Mouse (Mus musculus): ENCODE measurements at regions not wholly inside any gene's neighbourhood (a gene's known extent, or its start where the extent isn't known, plus 50 kb on each side); places are given as distances from the start of the nearest gene placed in this dataset.

DNA sequence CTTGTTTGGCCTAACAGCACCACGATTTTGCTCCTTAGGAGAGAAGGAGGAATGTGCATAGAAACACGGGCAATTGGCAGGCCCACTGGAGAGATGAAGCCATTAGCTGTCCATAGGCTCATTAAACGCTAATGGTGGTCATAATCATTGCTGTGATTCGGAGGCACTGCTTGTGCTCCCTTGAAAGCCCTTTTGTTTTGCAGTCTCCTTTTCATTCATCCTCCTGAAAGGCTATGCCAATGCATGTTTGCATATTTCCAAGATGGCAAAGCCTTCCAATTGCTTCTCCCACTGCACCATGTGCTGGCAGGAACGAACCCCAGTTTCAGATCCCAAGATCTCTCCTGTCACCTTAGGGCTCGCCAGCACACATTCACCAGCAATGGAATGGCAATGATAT is 322.9 kb upstream of the Adgrl2 start:
- Histone ChIP-seq H3K9me3 (no peaks in the 10 kb centered on the region), H3K4me1 (replicated peaks) (no peaks in the 10 kb centered on the region), H3K4me3 (replicated peaks) (no peak overlapping the region), H3K9ac (no peak overlapping the region), H3K27me3 (replicated peaks) (no peaks in the 10 kb centered on the region), H3K4me2 (replicated peaks) (no peak overlapping the region), H3K36me3 (no peaks in the 10 kb centered on the region), H3K27ac (no peak overlapping the region)
- WGBS = 83% methylated on average over 6 of the region's 6 CpGs
- ATAC-seq = no peak

DNA sequence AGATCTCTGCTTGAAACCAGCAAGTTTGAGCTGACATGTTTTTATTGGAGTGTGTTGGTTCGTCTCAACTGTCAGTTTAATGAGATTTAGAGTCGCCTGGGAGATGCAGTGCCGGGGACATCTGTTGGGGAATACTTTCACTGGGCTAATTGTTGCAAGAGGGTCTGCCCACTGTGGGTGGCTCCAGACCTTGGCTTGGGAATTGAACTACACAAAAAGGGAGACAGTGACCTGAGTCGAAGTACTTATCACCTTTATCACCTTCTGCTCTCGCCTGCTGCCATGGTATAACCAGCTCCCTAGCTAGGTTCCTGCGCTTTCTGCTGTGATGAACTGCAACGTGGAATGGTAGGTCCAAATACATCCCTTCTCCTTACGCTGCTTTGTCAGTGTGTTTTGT is 321.2 kb upstream of the Adgrl2 start:
- H3K27ac ChIP-seq = no peak overlapping the region
- no peaks in the 10 kb centered on the region for H3K27me3 ChIP-seq (replicated peaks)
- no peak for ATAC-seq
- no peaks in the 10 kb centered on the region for H3K4me1 ChIP-seq (replicated peaks)
- H3K9ac ChIP-seq = no peak overlapping the region
- no peak overlapping the region for H3K4me2 ChIP-seq (replicated peaks)
- WGBS = 81% methylated on average over 8 of the region's 8 CpGs
- H3K36me3 ChIP-seq = no peaks in the 10 kb centered on the region
- no peaks in the 10 kb centered on the region for H3K9me3 ChIP-seq
- H3K4me3 ChIP-seq (replicated peaks) = no peak overlapping the region

DNA sequence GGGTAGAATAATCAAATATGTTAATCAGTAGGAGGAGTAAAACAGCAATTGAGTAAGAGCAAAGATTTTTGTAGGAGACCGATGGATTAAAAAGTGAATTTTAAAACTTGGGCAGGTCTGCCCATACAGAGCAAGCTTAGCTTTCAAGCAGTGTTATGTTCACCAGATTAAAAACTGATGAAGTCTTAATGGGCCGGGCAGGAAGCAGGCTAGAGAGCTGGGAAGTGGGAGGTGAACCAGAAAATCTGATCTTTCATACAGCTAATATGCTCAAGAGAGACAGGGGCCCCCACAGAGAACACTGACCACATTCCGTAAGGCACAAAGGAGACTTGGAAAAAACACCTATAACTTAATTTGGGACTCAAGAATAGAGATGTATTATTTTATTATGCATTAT is 316.4 kb upstream of the Adgrl2 start:
- ATAC-seq = no peak
- no peaks in the 10 kb centered on the region for H3K27me3 ChIP-seq (replicated peaks)
- 83% methylated on average over 3 of the region's 3 CpGs for WGBS
- H3K4me1 ChIP-seq (replicated peaks) = peaks cover 4% of the 10 kb centered on the region; the same call in 1 of the 2 replicates
- no peak overlapping the region for H3K9ac ChIP-seq
- H3K9me3 ChIP-seq = no peaks in the 10 kb centered on the region
- no peak overlapping the region for H3K4me3 ChIP-seq (replicated peaks)
- H3K36me3 ChIP-seq = no peaks in the 10 kb centered on the region
- H3K4me2 ChIP-seq (replicated peaks) = no peak overlapping the region
- no peak overlapping the region for H3K27ac ChIP-seq

DNA sequence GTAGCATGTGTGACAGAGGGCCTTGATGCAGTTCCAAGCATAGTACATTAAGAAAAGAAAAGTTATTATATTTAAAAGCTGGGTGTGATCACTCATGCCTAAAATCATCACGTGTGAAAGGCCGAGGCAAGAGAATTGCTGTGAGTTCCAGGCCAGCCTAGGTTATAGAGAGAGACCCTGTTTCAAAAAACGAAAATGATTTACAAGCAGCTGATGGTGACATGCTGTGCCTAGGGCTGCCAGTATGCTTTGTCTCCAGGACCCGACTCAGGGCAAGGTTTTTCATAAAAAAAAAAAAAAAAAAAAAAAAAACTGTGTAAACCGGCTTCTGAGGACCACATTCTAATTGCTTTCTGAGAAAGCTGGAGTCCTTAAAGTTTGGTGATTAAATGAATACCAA is 315.9 kb upstream of the Adgrl2 start:
- Histone ChIP-seq H3K4me2 (replicated peaks) (no peak overlapping the region), H3K27me3 (replicated peaks) (no peaks in the 10 kb centered on the region), H3K9ac (no peak overlapping the region), H3K9me3 (no peaks in the 10 kb centered on the region), H3K4me3 (replicated peaks) (no peak overlapping the region), H3K4me1 (replicated peaks) (peaks cover 4% of the 10 kb centered on the region; the same call in 1 of the 2 replicates), H3K36me3 (no peaks in the 10 kb centered on the region), H3K27ac (no peak overlapping the region)
- ATAC-seq = no peak
- 60% methylated on average over 5 of the region's 5 CpGs for WGBS

DNA sequence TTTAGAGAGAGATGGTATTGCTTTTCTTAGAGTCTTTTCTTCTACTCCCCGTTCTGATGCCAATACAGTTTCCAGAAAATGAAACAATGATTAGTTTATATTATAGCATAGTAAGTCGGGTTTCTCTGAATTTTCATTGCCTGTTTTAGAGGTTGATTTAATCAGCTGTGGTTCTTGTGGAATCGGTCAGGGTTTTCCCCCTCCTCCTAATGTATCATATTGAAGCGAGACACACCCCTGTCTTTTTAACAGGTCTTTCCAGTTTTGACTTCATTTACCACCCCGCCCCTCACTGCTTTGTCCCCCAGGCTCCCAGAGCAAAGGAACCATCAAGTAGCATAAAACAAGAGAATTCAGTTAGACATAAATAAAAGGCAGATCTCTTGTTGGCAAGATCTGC is 315.1 kb upstream of the Adgrl2 start:
- ATAC-seq = no peak; the same call in 1 of the 2 replicates
- Histone ChIP-seq H3K9ac (no peak overlapping the region), H3K36me3 (no peaks in the 10 kb centered on the region), H3K4me3 (replicated peaks) (no peak overlapping the region), H3K27ac (no peak overlapping the region), H3K27me3 (replicated peaks) (no peaks in the 10 kb centered on the region), H3K4me2 (replicated peaks) (peak overlapping the region; percentile 30; the same call in 1 of the 2 replicates), H3K9me3 (no peaks in the 10 kb centered on the region), H3K4me1 (replicated peaks) (peaks cover 4% of the 10 kb centered on the region; the same call in 1 of the 2 replicates)
- 29% methylated on average over 5 of the region's 5 CpGs for WGBS

DNA sequence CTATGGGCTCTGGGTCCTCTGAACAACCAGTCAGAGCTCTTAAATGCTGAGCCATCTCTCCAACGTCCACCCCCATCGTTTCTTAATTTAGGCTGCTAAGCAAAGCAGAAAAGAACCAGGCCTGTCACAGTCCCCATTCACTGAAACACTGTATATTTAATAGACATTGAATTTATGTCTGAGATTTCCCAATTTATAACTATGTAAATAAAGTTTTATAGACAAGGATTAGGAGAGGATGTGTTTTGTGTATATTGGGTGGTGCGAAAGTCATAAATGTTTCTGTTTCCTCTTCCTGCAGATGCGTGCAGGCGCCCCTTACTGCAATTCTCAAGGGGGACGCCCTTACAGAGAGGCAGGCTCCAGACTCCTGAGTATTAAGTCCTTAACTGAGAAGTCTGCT is 314.7 kb upstream of the Adgrl2 start:
- ATAC-seq = peak; percentile 87
- Histone ChIP-seq H3K4me2 (replicated peaks) (peak overlapping the region; percentile 30; the same call in 1 of the 2 replicates), H3K9me3 (no peaks in the 10 kb centered on the region)

DNA sequence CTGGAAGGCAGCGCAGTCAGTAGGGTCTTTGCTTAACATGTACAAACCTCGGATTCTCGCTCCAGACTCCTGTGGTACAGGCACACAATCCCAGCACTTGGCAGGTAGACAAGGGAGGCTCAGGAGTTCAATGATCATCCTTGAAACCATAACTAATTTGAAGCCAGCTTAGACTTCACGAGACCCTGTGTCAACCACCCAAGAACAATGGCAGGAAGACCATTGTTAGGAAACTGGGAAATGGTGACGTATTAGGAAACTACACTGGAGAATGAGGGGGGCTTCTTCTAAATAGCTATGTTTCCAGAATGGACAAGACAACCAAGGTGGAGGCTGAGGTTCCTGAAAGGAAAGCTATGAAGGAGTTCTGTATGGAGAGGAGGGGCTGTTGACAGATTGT is 313.1 kb upstream of the Adgrl2 start:
- WGBS = 92% methylated on average over 5 of the region's 5 CpGs
- no peak for ATAC-seq

More for the DNA sequence above, 314.7 kb upstream of the Adgrl2 start:
- Histone ChIP-seq H3K36me3 (no peaks in the 10 kb centered on the region), H3K9ac (no peak overlapping the region), H3K4me3 (replicated peaks) (no peak overlapping the region), H3K27ac (no peak overlapping the region), H3K27me3 (replicated peaks) (no peaks in the 10 kb centered on the region), H3K4me1 (replicated peaks) (peaks cover 4% of the 10 kb centered on the region; the same call in 1 of the 2 replicates)
- 7% methylated on average over 6 of the region's 6 CpGs for WGBS

DNA sequence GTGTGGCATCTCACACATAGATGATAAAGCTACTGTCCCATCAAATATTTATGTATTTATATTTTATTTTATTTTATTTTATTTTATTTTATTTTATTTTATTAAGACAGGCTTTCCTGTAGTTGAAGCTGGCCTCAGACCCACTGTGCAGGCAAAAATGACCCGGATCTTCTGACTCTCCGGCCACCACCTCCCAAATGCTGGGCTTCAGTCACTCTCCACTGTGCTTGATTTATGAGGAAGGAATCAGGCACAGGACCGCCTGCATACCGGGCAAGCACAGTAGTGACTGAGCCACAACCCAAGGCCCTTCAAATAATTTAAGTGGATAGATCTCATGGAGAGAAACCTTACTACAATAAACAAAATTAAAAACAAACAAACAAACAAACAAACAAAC is 309.6 kb upstream of the Adgrl2 start:
- no peak overlapping the region for H3K27ac ChIP-seq
- H3K9ac ChIP-seq = no peak overlapping the region
- H3K4me3 ChIP-seq (replicated peaks) = no peak overlapping the region
- H3K36me3 ChIP-seq = no peaks in the 10 kb centered on the region
- no peak for ATAC-seq
- no peak overlapping the region for H3K4me2 ChIP-seq (replicated peaks)
- no peaks in the 10 kb centered on the region for H3K9me3 ChIP-seq
- no peaks in the 10 kb centered on the region for H3K27me3 ChIP-seq (replicated peaks)
- H3K4me1 ChIP-seq (replicated peaks) = no peaks in the 10 kb centered on the region
- 57% methylated on average over 4 of the region's 4 CpGs for WGBS

More for the DNA sequence above, 313.1 kb upstream of the Adgrl2 start:
- no peaks in the 10 kb centered on the region for H3K9me3 ChIP-seq
- H3K9ac ChIP-seq = no peak overlapping the region
- peaks cover 4% of the 10 kb centered on the region; the same call in 1 of the 2 replicates for H3K4me1 ChIP-seq (replicated peaks)
- H3K27ac ChIP-seq = no peak overlapping the region
- no peak overlapping the region for H3K4me3 ChIP-seq (replicated peaks)
- H3K36me3 ChIP-seq = no peaks in the 10 kb centered on the region
- H3K4me2 ChIP-seq (replicated peaks) = no peak overlapping the region
- H3K27me3 ChIP-seq (replicated peaks) = no peaks in the 10 kb centered on the region

DNA sequence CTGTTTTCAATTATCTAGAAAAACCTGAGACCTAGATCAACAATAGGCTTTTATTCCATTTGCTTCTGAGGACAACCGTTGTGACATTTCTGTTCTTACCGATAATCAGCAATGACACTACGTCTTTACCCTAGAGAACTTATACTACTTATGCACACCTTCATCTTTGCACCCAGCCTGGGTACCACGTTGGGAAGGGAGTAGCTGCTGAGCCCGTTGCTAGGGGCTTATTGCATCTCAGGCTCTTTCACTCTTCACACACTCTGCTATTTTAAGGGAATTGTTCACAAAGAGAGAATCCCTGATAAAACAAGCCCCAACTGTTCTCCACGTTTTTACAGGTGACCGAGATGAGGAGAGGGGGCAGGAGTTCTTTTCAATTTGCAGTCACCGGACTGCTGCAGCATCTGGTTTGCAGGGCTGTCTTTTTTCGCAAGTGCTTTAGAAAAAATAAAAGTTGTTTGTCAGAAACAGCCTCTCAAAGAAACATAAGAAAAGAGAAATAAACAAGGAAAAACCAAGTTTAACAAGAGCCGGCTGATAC is 306.1 kb upstream of the Adgrl2 start:
- H3K9me3 ChIP-seq = no peaks in the 10 kb centered on the region
- no peak overlapping the region for H3K4me3 ChIP-seq (replicated peaks)
- no peak overlapping the region for H3K27ac ChIP-seq
- H3K36me3 ChIP-seq = no peaks in the 10 kb centered on the region
- no peak overlapping the region for H3K4me2 ChIP-seq (replicated peaks)
- H3K27me3 ChIP-seq (replicated peaks) = no peaks in the 10 kb centered on the region
- WGBS = 81% methylated on average over 10 of the region's 10 CpGs
- no peak for ATAC-seq
- H3K4me1 ChIP-seq (replicated peaks) = no peaks in the 10 kb centered on the region
- H3K9ac ChIP-seq = no peak overlapping the region

DNA sequence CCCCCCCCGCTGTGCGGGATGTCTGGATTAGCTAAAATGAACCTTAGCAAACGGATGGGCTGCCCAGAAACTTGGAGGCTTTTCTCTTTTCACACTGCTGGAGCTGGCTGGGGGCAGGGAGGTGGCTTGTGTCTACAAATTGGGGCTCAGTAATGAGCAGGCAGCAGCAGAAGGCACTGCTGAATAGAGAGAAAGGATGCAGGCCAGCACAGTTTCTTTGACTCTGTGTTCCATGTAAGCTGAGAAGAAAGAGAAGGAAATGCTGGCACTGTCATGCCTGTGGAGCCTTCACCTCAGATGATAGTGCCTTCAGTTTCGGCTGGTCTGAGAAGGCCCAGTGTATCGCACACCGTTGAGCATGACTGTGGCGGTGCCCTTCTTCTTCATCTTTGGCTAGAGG is 305.6 kb upstream of the Adgrl2 start:
- WGBS = 72% methylated on average over 6 of the region's 7 CpGs
- no peak overlapping the region for H3K9ac ChIP-seq
- H3K27me3 ChIP-seq (replicated peaks) = no peaks in the 10 kb centered on the region
- H3K9me3 ChIP-seq = no peaks in the 10 kb centered on the region
- H3K36me3 ChIP-seq = no peaks in the 10 kb centered on the region
- H3K4me1 ChIP-seq (replicated peaks) = no peaks in the 10 kb centered on the region
- no peak overlapping the region for H3K4me3 ChIP-seq (replicated peaks)
- H3K4me2 ChIP-seq (replicated peaks) = no peak overlapping the region
- no peak for ATAC-seq
- no peak overlapping the region for H3K27ac ChIP-seq

DNA sequence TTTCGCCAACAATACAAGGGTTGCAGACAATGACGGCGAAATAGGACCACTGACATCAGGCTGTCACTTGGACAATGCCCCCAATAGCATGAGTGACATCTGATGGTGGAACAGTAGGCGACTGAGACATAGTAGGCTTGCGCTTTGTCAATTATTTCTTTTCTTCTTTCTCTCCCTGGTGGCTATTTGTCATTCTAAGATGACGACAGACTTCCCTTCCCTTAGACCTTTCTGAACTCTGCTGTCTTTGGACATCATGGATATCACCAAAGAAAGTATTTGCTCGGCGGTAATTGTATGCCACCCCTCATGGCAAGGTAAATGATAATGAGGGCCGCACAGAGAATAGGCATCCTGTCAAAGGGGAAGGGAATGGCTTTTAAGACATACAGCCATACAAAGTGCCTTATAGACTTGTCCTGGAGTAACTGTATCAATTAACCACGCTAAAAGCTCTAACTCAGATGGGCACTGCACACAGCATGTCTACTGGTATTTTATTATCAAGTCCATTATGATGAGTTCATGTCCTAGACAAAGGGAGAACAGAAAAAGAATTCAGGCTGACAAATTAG is 305.0 kb upstream of the Adgrl2 start:
- no peak overlapping the region for H3K9ac ChIP-seq
- no peak overlapping the region for H3K4me2 ChIP-seq (replicated peaks)
- H3K36me3 ChIP-seq = no peaks in the 10 kb centered on the region
- H3K27me3 ChIP-seq (replicated peaks) = no peaks in the 10 kb centered on the region
- H3K4me1 ChIP-seq (replicated peaks) = no peaks in the 10 kb centered on the region
- 87% methylated on average over 10 of the region's 10 CpGs for whole genome bisulfite sequencing
- H3K9me3 ChIP-seq = no peaks in the 10 kb centered on the region
- H3K27ac ChIP-seq = no peak overlapping the region
- ATAC-seq = no peak
- H3K4me3 ChIP-seq (replicated peaks) = no peak overlapping the region

DNA sequence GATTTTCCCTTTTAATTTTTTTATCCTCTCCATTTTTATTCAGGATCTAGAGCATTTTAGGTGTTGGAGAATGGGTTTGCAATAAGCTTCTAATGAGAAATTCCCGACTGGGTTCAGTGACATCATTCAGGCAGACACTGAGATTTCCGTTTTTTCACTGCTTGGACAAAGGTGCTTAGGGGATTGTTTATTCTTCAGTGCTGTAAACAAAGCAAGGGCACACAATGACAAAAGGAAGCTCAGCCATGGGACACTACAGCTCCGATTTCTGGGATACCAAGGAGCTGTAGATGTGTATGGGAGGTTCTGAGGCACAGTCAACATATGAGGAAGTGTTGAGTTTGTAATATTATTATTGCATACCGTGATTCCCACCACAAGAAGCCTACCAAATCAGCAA is 304.1 kb upstream of the Adgrl2 start:
- Histone ChIP-seq H3K4me3 (replicated peaks) (no peak overlapping the region), H3K27ac (no peak overlapping the region), H3K4me1 (replicated peaks) (no peaks in the 10 kb centered on the region), H3K4me2 (replicated peaks) (no peak overlapping the region), H3K27me3 (replicated peaks) (no peaks in the 10 kb centered on the region), H3K36me3 (no peaks in the 10 kb centered on the region), H3K9ac (no peak overlapping the region), H3K9me3 (no peaks in the 10 kb centered on the region)
- ATAC-seq = no peak
- 59% methylated on average over 4 of the region's 4 CpGs for WGBS

DNA sequence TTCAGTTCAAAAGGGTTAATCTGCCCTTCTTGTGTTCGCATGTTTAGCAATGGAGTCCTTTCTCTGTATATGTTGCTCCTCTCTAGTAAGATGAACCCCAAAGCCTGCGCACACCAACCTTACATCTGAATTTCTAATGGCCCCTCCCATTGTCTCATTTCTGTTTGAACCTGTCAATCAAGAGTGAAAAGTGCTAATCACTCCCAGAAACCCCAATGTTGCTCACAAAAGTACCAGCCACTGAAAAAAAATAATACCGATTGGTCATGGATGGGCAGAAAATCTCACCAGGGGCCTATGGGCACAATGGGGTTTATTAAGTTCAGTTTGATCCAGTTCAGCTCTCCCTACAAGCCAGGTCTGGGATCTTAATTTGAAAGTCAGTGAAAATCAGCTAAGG is 302.1 kb upstream of the Adgrl2 start:
- H3K9me3 ChIP-seq = no peaks in the 10 kb centered on the region
- H3K27ac ChIP-seq = no peak overlapping the region
- H3K27me3 ChIP-seq (replicated peaks) = no peaks in the 10 kb centered on the region
- no peak for ATAC-seq
- no peak overlapping the region for H3K4me2 ChIP-seq (replicated peaks)
- no peak overlapping the region for H3K9ac ChIP-seq
- no peaks in the 10 kb centered on the region for H3K4me1 ChIP-seq (replicated peaks)
- WGBS = 97% methylated on average over 3 of the region's 3 CpGs
- no peaks in the 10 kb centered on the region for H3K36me3 ChIP-seq
- H3K4me3 ChIP-seq (replicated peaks) = no peak overlapping the region

Measured in intestine, embryonic 15.5 days (tissue).